Mouse (Mus musculus) kidney, embryonic 16.5 days (tissue): ENCODE data around the gene Mphosph10. TPM values are rescaled to one million over a fixed set of nuclear protein-coding genes. Genes with fewer than 3 reads are reported as not detected.
A peak's percentile ranks its signal among the peaks of the same experiment; 100 is the strongest.

Experiments
- ATAC-seq: fragments of 200-750 bp; cut with Nextera tagmentation; 2 replicates; pipeline ENCODE4 v1.8.0; 2017; ENCODE audit warnings: moderate TSS enrichment; ENCODE audit not compliant: low FRiP score, low TSS enrichment
- H3K27ac ChIP-seq: fragments of 300-500 bp; sonication (generic); 2 replicates; pipeline ENCODE4 v1.5.1; 2014; ENCODE audit warnings: low read length
- H3K27me3 ChIP-seq: fragments of 300-500 bp; sonication (generic); 2 replicates; pipeline ENCODE4 v1.6.1; 2014; ENCODE audit warnings: low read length, control low read depth, mixed read lengths; ENCODE audit not compliant: insufficient read depth
- H3K36me3 ChIP-seq: fragments of 300-500 bp; sonication (generic); 2 replicates; pipeline ENCODE4 v1.6.1; 2014; ENCODE audit warnings: low read length, control low read depth, mixed read lengths; ENCODE audit not compliant: insufficient read depth
- H3K4me1 ChIP-seq: fragments of 300-500 bp; sonication (generic); 2 replicates; pipeline ENCODE4 v1.6.1; 2014; ENCODE audit warnings: low read length, control low read depth, mixed read lengths; ENCODE audit not compliant: insufficient read depth
- H3K4me2 ChIP-seq: fragments of 300-500 bp; sonication (generic); replicated peaks from 2 replicates; pipeline ENCODE4 v1.6.1; 2014; ENCODE audit warnings: low read depth, low read length
- H3K4me3 ChIP-seq: fragments of 300-500 bp; sonication (generic); 2 replicates; pipeline ENCODE4 v1.5.1; 2014; ENCODE audit warnings: mild to moderate bottlenecking, low read length
- H3K9ac ChIP-seq: fragments of 300-500 bp; sonication (generic); replicated peaks from 2 replicates; pipeline ENCODE4 v1.6.1; 2014; ENCODE audit warnings: low read length
- H3K9me3 ChIP-seq: fragments of 300-500 bp; sonication (generic); 2 replicates; pipeline ENCODE4 v1.6.1; 2016; ENCODE audit warnings: low read length, control low read depth
- WGBS: fragments of 180-500 bp; shearing (Covaris S2); extraction: QIAGEN DNeasy Blood & Tissue Kit; methylation state at CpG from one replicate; pipeline ENCODE4 v1.1.7; 2014; 5-methylcytosine and 5-hydroxymethylcytosine counted together
- polyA plus RNA-seq: library from polyadenylated mRNA; unstranded; fragments of >200 nt; fragmentation: Nextera tagmentation; extraction: Ambion mirVana; gene quantifications from 2 replicates; pipeline ENCODE4 v1.2.1, GENCODE M21; 2015

The Mphosph10 gene
- polyA plus RNA-seq, 1 experiment from 2014 or later = 37.9 TPM

DNA sequence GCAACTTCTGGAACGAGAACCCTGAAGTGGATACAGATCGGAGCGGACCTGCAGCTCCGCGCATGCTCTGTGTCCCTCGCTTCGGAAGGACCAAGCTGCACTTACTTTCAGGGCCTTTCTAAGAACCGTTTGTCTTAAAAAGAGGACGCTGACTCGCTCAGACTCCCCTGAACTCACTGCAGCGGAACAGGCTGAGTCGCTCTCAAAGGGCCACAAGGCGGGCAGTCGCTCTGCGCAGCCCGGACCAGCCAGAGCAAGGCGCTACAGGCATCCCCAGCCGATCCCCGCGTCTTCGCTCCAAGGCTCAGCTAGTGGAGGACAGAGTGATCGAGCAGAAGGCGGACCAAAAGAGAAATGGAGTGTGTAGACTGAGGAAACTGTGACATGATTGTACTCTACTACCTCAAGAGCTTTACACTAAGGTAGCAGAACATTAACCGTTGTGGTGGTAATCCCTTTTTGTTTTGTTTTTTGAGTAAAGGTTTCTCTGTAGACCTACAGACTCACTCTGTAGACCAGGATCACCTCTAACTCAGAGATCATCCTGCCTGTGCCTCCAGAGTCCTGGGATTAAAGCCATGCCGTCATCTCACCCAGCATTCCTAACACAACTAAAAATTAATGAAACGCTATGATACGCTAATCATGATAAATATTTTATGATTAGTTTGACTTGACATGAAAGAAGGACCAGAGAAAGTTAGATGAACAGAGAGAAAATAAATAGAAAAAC is 18.1 kb downstream of the Mphosph10 start, which contains the start of gene Fan1:
Fan1 (minus strand) TSS at position 266 of the 733 bp plus-strand sequence.
- peak within 1 kb of the TSS; percentile 95 for H3K27ac ChIP-seq
- peaks cover 6% of the 10 kb centered on the region; the same call in 1 of the 2 replicates for H3K4me1 ChIP-seq
- no peaks in the 10 kb centered on the region for H3K9me3 ChIP-seq
- peak within 1 kb of the TSS; percentile 80 for H3K4me2 ChIP-seq
- peak within 1 kb of the TSS; percentile 71 for H3K9ac ChIP-seq
- peak within 1 kb of the TSS; percentile 57 for H3K4me3 ChIP-seq
- H3K36me3 ChIP-seq = peaks cover 32% of the 10 kb centered on the region
- peak; percentile 99 for ATAC-seq
- WGBS = 3% methylated on average over 27 of the region's 27 CpGs
- H3K27me3 ChIP-seq = no peaks in the 10 kb centered on the region

DNA sequence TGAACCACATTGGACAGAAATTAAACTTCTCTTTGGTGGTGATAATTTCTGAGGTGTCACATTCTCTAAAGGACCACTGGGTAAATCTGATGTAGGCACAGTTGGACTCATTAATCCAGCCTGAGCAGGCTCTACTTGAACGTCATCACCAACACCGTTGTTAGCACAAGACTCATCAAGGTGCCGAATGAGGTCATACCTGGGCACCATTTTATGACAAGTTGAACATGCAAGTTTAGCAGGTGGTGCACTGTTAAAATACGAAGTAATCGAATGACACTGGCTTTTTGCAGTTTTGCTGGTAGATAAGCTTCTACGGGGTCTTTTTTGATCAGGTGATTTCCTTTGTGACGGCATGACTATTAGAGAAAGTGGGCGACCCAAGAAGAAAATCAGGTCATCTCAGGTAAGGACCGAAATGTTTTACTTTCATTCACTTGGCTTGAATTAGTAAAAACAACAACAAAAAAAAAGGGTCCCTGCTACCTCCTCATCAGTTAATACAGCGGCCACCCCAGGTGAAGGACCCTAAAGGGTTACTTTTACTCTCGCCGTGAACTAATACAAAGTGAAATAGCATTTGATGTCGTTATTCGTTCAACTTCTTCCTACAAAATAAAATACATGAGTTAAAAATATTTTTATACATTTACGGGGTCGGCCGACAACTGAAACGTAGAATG is 18.8 kb downstream of the Mphosph10 start:
- Histone ChIP-seq H3K9me3 (no peaks in the 10 kb centered on the region), H3K4me1 (peaks cover 6% of the 10 kb centered on the region; the same call in 1 of the 2 replicates), H3K27ac (peak overlapping the region; percentile 95), H3K9ac (peak overlapping the region; percentile 71), H3K36me3 (peaks cover 34% of the 10 kb centered on the region), H3K4me2 (peak overlapping the region; percentile 80), H3K4me3 (peak overlapping the region; percentile 57), H3K27me3 (no peaks in the 10 kb centered on the region)
- WGBS = 10% methylated on average over 18 of the region's 18 CpGs
- peak; percentile 10; the same call in 1 of the 2 replicates for ATAC-seq

DNA sequence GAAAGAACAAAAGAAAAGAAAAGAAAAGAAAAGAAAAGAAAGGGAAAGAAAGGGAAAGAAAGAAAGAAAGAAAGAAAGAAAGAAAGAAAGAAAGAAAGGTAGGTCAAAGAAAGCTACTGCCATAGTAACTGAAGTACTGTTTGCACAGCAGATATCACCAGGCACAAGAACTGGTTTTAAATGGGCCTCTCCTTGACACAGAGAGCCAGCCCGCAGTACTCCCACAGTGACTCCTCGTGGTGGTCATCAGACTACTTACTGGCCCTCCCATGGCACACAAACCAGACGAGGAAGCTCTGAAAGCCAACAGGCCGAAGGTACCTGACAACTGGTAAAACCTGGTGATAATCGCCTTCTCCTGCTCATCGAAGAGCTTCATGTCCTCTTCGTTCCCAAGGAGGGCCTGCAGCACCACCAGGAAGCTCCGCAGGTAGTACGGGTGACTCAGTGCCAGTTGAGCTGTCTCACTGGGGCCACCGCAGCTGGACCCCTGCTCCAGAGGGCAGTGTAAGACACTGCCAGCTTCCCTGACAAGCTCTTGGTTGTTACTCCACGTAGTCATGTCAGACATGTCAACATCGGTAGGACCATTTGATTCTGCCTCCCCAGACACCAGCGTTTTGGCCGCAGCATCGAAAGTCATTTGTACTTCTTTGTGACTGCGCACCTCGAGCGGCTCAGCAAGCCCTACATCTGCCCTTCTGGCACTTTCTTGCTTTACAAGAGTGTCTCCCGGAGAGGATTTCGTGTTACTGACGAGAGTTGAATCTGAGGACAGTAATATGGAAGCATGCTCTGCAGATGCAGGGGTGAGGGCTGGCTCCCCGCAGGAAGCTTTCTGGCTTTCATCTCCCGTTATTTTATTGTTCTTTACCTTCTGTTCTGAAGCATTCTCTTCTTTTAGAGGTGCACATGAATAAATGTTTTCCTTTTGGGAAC is 19.9 kb downstream of the Mphosph10 start:
- Histone ChIP-seq H3K27ac (no peak overlapping the region), H3K4me3 (no peak overlapping the region), H3K9me3 (no peaks in the 10 kb centered on the region), H3K4me1 (peaks cover 6% of the 10 kb centered on the region; the same call in 1 of the 2 replicates), H3K36me3 (peaks cover 29% of the 10 kb centered on the region), H3K4me2 (no peak overlapping the region), H3K27me3 (no peaks in the 10 kb centered on the region), H3K9ac (no peak overlapping the region)
- 92% methylated on average over 23 of the region's 23 CpGs for WGBS
- no peak for ATAC-seq

DNA sequence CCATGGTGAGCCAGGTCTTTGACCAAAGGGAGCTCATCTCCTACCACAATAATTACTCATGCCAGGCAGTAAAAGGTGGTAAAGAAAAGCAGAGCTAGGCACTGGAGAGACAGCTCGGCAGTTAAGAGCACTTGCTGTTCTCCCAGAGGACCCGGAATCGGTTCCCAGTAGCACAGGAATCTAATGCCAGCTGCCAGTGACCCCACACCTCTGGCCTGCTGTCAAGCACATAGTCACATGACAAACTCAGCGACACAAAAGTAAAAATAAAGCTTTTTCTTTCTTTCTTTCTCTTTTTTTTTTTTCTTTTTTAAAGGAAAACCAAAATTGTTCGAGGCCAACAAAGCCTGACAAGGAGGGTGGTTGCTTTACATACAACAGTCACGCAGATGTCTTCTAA is 22.2 kb downstream of the Mphosph10 start:
- 84% methylated on average over 6 of the region's 6 CpGs for WGBS
- no peak overlapping the region for H3K4me2 ChIP-seq
- peaks cover 22% of the 10 kb centered on the region; the same call in 1 of the 2 replicates for H3K36me3 ChIP-seq
- no peak overlapping the region for H3K9ac ChIP-seq
- H3K4me1 ChIP-seq = peaks cover 6% of the 10 kb centered on the region; the same call in 1 of the 2 replicates
- H3K4me3 ChIP-seq = no peak overlapping the region
- no peak overlapping the region for H3K27ac ChIP-seq
- H3K27me3 ChIP-seq = no peaks in the 10 kb centered on the region
- H3K9me3 ChIP-seq = no peaks in the 10 kb centered on the region
- no peak for ATAC-seq

DNA sequence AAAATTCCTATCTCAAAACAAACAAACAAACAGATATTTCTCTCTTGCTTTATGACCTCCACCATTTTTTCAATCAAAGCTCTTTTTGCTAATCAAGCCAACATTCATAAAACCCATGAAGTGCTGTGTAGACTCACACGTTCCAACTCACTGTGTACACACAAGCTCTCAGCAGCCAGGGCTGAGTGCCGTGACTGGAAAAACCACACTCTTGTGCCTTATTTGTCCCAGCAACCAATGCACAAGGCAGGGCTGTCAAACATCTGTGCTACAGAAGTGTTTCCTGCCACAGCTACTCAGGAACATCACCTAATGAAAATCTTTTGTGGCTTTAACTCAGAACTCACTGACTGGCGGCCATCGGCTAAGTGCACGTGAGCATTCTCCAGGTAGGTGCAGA is 26.2 kb downstream of the Mphosph10 start:
- H3K9ac ChIP-seq = no peak overlapping the region
- 94% methylated on average over 5 of the region's 5 CpGs for WGBS
- ATAC-seq = no peak
- H3K9me3 ChIP-seq = no peaks in the 10 kb centered on the region
- H3K27me3 ChIP-seq = no peaks in the 10 kb centered on the region
- peaks cover 50% of the 10 kb centered on the region for H3K36me3 ChIP-seq
- no peak overlapping the region for H3K27ac ChIP-seq
- H3K4me3 ChIP-seq = no peak overlapping the region
- H3K4me2 ChIP-seq = no peak overlapping the region
- H3K4me1 ChIP-seq = no peaks in the 10 kb centered on the region

DNA sequence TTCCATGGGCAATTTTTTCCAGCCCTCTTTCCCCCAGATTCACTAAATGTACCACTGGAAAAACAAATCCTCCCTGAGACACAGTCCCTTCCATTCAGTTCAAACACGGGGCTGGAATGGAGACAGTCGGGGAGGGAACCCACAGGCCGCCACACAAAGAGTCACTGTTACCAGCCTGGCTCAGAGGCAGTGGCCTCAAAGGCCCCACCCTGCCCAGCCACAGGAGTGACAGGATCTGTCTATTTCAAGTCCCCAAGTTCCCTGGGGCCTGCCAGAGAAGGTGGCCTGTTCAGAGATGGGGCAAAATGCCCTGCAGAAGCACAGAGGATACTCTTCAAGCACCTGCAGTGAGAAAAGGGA is 31.5 kb downstream of the Mphosph10 start:
- WGBS = 70% methylated on average over 3 of the region's 3 CpGs
- Histone ChIP-seq H3K27me3 (no peaks in the 10 kb centered on the region), H3K36me3 (peaks cover 66% of the 10 kb centered on the region), H3K4me1 (no peaks in the 10 kb centered on the region), H3K4me3 (no peak overlapping the region), H3K9me3 (no peaks in the 10 kb centered on the region), H3K4me2 (no peak overlapping the region), H3K9ac (no peak overlapping the region), H3K27ac (no peak overlapping the region)
- ATAC-seq = no peak

DNA sequence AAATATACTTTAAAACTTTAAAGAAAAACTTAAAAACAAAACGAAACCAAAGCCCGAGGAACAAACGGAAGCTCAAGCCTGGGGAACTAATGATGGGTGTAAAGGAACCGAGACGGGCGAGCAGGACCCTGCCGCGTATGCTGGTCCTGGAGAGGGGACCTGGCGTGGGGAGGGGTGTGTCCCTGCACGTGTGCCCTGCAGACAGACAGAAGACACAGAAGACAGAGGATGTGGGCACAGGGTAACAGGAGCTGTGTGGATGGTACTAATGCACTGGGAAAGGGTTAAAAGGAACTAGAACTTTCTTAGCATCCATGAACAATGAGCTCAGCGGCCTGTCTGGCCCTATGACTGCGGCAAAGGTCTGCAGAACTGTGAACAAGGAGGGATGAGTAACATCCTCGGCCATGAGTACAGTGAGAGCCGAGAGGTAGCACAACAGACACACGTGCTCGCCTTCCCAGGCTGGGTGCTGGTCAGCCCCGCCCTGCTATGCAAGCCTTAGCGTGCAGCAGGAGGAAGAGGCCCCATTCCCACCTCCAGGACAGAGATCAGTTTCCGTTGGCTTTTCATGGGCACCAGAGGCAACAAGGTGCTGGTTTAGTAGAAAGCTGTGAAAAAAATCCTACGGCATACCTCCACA is 32.0 kb downstream of the Mphosph10 start:
- Histone ChIP-seq H3K4me1 (no peaks in the 10 kb centered on the region), H3K36me3 (peaks cover 62% of the 10 kb centered on the region), H3K4me3 (no peak overlapping the region), H3K27ac (no peak overlapping the region), H3K9me3 (no peaks in the 10 kb centered on the region), H3K27me3 (no peaks in the 10 kb centered on the region), H3K9ac (no peak overlapping the region), H3K4me2 (no peak overlapping the region)
- ATAC-seq = no peak
- 88% methylated on average over 20 of the region's 20 CpGs for WGBS

DNA sequence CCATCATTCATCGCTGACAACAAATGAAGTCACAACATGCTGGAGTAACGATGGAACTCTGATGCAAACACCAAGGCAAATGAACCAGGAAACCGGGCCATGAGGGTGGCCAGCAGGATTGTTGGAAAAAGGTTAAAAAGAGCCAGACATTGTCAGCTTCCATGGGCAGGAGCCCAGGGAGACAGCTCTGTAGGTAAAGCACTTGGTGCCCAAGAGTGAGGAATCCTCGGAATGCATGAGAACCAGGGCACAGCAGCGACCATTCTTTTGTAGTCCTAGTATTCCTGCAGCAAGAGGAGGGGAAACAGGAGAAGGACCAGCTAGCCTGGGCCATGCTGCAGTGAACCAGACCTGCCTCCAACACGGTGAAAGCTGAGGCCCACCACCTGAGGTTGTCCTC is 33.4 kb downstream of the Mphosph10 start:
- H3K9me3 ChIP-seq = no peaks in the 10 kb centered on the region
- peaks cover 58% of the 10 kb centered on the region for H3K36me3 ChIP-seq
- 89% methylated on average over 6 of the region's 6 CpGs for WGBS
- H3K4me1 ChIP-seq = no peaks in the 10 kb centered on the region
- no peak overlapping the region for H3K4me2 ChIP-seq
- no peak overlapping the region for H3K27ac ChIP-seq
- no peak overlapping the region for H3K9ac ChIP-seq
- H3K4me3 ChIP-seq = no peak overlapping the region
- H3K27me3 ChIP-seq = no peaks in the 10 kb centered on the region
- ATAC-seq = no peak

DNA sequence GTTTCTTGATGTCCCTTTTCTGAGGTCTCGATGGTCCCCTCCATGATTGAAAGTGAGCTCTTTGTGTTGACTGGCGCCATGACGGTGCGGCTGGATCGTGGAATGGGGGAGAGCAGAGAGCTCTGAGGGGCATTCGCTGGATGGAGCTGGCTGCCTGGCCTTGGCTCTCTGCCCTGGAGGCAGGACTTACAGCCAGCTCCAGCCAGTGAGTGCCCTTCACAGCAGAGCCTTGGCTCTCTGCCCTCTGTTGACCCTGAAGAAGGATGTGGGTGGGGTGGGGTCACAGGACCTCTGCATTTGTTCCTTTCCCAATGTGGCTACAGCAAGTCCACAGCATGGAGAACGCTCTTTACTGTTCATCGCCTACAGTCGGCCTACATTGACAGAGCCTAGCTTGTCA is 34.7 kb downstream of the Mphosph10 start:
- Histone ChIP-seq H3K36me3 (peaks cover 58% of the 10 kb centered on the region), H3K4me2 (no peak overlapping the region), H3K27me3 (no peaks in the 10 kb centered on the region), H3K9ac (no peak overlapping the region), H3K4me3 (no peak overlapping the region), H3K9me3 (no peaks in the 10 kb centered on the region), H3K4me1 (no peaks in the 10 kb centered on the region), H3K27ac (no peak overlapping the region)
- ATAC-seq = no peak
- WGBS = 87% methylated on average over 9 of the region's 9 CpGs
